Mouse (Mus musculus) liver, embryonic 14 days (tissue): ENCODE measurements around the gene Serpina1d. TPM values are rescaled to one million over a fixed set of nuclear protein-coding genes. Genes with fewer than 3 reads are reported as not detected.

Experiments
- polyA plus RNA-seq: library from polyadenylated mRNA; depleted of rRNA; stranded (reverse); fragments of >200 nt; gene quantifications from 2 replicates; pipeline ENCODE4 v1.2.3, GENCODE M21; 2012; rRNA removed

Gene Serpina1d
- 148 and 176 TPM in 2 replicates for polyA plus RNA-seq

DNA sequence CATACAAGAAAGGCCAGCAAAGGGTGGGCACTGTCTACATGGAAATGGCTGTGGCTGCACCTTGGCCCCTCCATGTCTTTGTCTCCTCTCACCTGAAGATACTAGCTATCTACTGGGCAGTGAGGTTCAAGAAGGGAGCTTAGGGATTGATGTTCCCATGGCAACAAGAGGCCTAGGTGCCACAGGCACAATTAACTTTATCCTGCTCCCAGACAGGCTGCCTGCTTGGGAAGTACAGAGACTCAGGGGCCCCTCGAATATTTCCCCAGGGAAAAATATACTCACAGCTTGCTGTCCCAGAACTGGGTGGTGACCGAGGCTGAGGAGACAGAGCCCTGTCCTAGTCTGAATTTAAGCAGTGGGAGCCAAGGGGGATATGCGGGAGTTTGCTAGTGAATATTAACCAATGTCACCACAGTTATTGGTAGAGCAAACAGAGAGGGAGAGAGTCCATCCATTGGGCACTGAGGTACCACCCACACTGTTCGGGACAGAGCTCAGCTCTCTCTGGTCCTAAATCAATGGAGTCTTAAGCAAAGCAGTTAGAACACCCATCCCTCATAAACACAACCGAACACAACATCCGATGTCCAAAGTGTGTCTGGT is at the start of gene Serpina1d:
TSS of gene Serpina1d (minus strand) at position 347 of the 606 bp plus-strand sequence.

Other genes with a start within 250 kb of the Serpina1d start
- 0.95 and 1.2 TPM in 2 replicates for gene Ppp4r4, start 241.3 kb downstream of the Serpina1d start, polyA plus RNA-seq
- gene Serpina10, start 142.1 kb downstream of the Serpina1d start, polyA plus RNA-seq, result 25.2 and 27.9 TPM in 2 replicates
- 769 and 833 TPM in 2 replicates for gene Serpina6, start 116.4 kb downstream of the Serpina1d start, polyA plus RNA-seq
- 0.06 and 0.07 TPM in 2 replicates for gene Serpina16, start 97.5 kb downstream of the Serpina1d start, polyA plus RNA-seq
- gene Serpina1f, start 78.1 kb downstream of the Serpina1d start, polyA plus RNA-seq, result not detected in 2 replicates
- gene Serpina1b, start 56.8 kb upstream of the Serpina1d start, polyA plus RNA-seq, result 761 and 786 TPM in 2 replicates
- 440 and 515 TPM in 2 replicates for gene Serpina1a, start 90.0 kb upstream of the Serpina1d start, polyA plus RNA-seq
- 147 and 183 TPM in 2 replicates for gene Serpina1c, start 131.3 kb upstream of the Serpina1d start, polyA plus RNA-seq
- 147 and 187 TPM in 2 replicates for gene Serpina1e, start 185.4 kb upstream of the Serpina1d start, polyA plus RNA-seq
- 6.6 and 8.5 TPM in 2 replicates for gene Serpina11, start 216.4 kb upstream of the Serpina1d start, polyA plus RNA-seq
- not detected in 2 replicates for gene Serpina9, start 240.2 kb upstream of the Serpina1d start, polyA plus RNA-seq